Mouse (Mus musculus) forebrain, embryonic 13.5 days (tissue): ENCODE measurements at regions not wholly inside any gene's neighbourhood (a gene's known extent, or its start where the extent isn't known, plus 50 kb on each side); places are given as distances from the start of the nearest gene placed in this dataset.

Experiments used
- ATAC-seq: fragments of 200-750 bp; cut with Nextera tagmentation; 2 replicates; pipeline ENCODE4 v1.8.0; 2017
- H3K27ac ChIP-seq: fragments of 300-500 bp; sonication (generic); 2 replicates; pipeline ENCODE4 v1.5.1; 2015; ENCODE audit warnings: inconsistent platforms, mild to moderate bottlenecking, moderate library complexity
- H3K27me3 ChIP-seq: fragments of 300-500 bp; sonication (generic); 2 replicates; pipeline ENCODE4 v1.6.1; 2015; ENCODE audit warnings: mild to moderate bottlenecking, inconsistent platforms
- H3K36me3 ChIP-seq: fragments of 300-500 bp; sonication (generic); 2 replicates; pipeline ENCODE4 v1.6.1; 2015; ENCODE audit warnings: mild to moderate bottlenecking, inconsistent platforms; ENCODE audit not compliant: poor library complexity, severe bottlenecking
- H3K4me1 ChIP-seq: fragments of 300-500 bp; sonication (generic); 2 replicates; pipeline ENCODE4 v1.6.1; 2015; ENCODE audit warnings: inconsistent platforms
- H3K4me2 ChIP-seq: fragments of 300-500 bp; sonication (generic); 2 replicates; pipeline ENCODE4 v1.6.1; 2015; ENCODE audit warnings: inconsistent platforms, mild to moderate bottlenecking, moderate library complexity
- H3K4me3 ChIP-seq: fragments of 300-500 bp; sonication (generic); 2 replicates; pipeline ENCODE4 v1.5.1; 2015; ENCODE audit warnings: mild to moderate bottlenecking, inconsistent platforms
- H3K9ac ChIP-seq: fragments of 300-500 bp; sonication (generic); 2 replicates; pipeline ENCODE4 v1.6.1; 2015; ENCODE audit warnings: mild to moderate bottlenecking, inconsistent platforms
- H3K9me3 ChIP-seq: fragments of 300-500 bp; sonication (generic); replicated peaks from 2 replicates; pipeline ENCODE4 v1.6.1; 2016; ENCODE audit warnings: inconsistent platforms
- WGBS: fragments of 180-500 bp; shearing (Covaris S2); methylation state at CpG from one replicate; pipeline ENCODE4 v1.1.7; 2015; 5-methylcytosine and 5-hydroxymethylcytosine counted together

- no peak overlapping the region for H3K27ac ChIP-seq
- 86% methylated on average over 12 of the region's 12 CpGs for WGBS
- 0 out of 2 replicates have a peak, but pooled peaks cover 11% of the 10 kb centered on the region for H3K4me1 ChIP-seq
- ATAC-seq: no peak
- H3K9ac ChIP-seq: no peak overlapping the region
- no peaks in the 10 kb centered on the region for H3K27me3 ChIP-seq
- no peak overlapping the region for H3K4me2 ChIP-seq
- H3K4me3 ChIP-seq: no peak overlapping the region
- H3K36me3 ChIP-seq: no peaks in the 10 kb centered on the region
- H3K9me3 ChIP-seq: no peaks in the 10 kb centered on the region
Observed at GRCm38 (mm10) chr9:101424974-101425670, 173.5 kb upstream of the Ppp2r3a start.

DNA sequence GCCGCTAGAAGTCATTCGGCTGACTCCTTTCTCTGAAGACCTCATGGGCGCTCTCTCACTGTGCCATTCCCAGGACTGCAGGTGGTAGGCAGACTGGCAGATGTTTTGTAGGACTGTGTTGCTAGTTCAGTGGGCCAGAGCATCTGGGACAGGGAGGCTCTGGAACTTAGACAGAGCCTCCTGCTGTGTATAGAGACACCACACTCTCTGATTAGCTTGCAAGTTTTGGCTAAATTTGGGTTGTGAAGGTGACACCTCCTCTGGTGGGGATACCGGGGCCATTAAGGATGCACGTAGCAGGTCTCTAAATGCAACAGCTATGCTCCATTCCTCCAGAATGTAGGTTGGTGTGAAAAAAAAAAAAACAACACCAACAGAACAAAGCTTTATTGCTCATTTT, 171.4 kb upstream of the Ppp2r3a start:
- no peaks in the 10 kb centered on the region for H3K27me3 ChIP-seq
- 0 out of 2 replicates have a peak, but pooled peaks cover 11% of the 10 kb centered on the region for H3K4me1 ChIP-seq
- H3K9ac ChIP-seq: no peak overlapping the region
- 87% methylated on average over 5 of the region's 5 CpGs for WGBS
- H3K9me3 ChIP-seq: no peaks in the 10 kb centered on the region
- ATAC-seq: no peak
- no peak overlapping the region for H3K4me3 ChIP-seq
- no peaks in the 10 kb centered on the region for H3K36me3 ChIP-seq
- H3K27ac ChIP-seq: no peak overlapping the region
- H3K4me2 ChIP-seq: no peak overlapping the region

GRCm38 (mm10) chr9:101422006-101422405, 170.4 kb upstream of the Ppp2r3a start:
- H3K9me3 ChIP-seq: no peaks in the 10 kb centered on the region
- H3K4me2 ChIP-seq: no peak overlapping the region
- H3K27ac ChIP-seq: no peak overlapping the region
- no peak overlapping the region for H3K9ac ChIP-seq
- H3K27me3 ChIP-seq: no peaks in the 10 kb centered on the region
- no peaks in the 10 kb centered on the region for H3K36me3 ChIP-seq
- no peak overlapping the region for H3K4me3 ChIP-seq
- no peak for ATAC-seq
- 92% methylated on average over 11 of the region's 11 CpGs for WGBS
- H3K4me1 ChIP-seq: 0 out of 2 replicates have a peak, but pooled peaks cover 11% of the 10 kb centered on the region

DNA sequence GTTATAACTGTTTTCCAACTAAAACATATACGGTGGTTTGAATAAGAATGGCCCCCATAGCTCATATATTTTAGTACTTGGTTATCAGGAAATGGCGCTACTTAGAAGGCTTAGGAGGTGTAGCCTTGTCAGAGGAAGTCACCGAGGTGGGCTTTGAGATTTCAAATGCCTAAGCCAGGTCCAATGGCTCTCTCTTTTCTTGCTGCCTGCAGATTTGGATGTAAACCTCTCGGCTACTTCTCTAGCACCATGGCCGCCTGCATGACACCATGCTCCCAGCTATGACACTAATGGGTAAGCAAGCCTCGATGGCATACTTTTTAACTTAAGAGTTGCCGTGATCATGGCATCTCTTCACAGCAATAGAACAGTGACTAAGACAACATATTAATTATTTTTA, 169.5 kb upstream of the Ppp2r3a start:
- Histone ChIP-seq H3K9ac (no peak overlapping the region), H3K36me3 (no peaks in the 10 kb centered on the region), H3K4me2 (no peak overlapping the region), H3K4me1 (0 out of 2 replicates have a peak, but pooled peaks cover 5% of the 10 kb centered on the region), H3K27ac (no peak overlapping the region), H3K4me3 (no peak overlapping the region), H3K9me3 (no peaks in the 10 kb centered on the region), H3K27me3 (no peaks in the 10 kb centered on the region)
- WGBS: 95% methylated on average over 7 of the region's 7 CpGs
- no peak for ATAC-seq

DNA sequence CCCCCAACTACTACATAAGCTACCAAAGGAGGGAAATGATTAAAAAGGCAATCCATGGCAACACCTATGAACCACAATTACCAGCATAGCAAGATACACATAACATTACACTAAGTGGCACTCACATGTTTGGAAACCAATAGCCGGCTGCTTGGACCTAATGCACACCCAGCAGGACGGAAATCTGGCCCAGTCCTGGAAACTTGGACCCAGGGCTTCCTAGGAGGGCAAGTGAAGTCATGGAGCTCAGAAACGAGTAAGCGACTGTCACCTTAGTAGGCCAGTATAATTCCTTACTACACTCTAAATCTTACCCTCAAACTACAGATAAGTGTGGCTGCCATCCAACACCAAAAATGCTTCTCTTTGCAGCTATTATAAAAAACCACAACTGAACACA, 168.6 kb upstream of the Ppp2r3a start:
- no peak overlapping the region for H3K9ac ChIP-seq
- H3K9me3 ChIP-seq: no peaks in the 10 kb centered on the region
- 90% methylated on average over 4 of the region's 4 CpGs for WGBS
- no peak overlapping the region for H3K4me3 ChIP-seq
- H3K27me3 ChIP-seq: no peaks in the 10 kb centered on the region
- no peaks in the 10 kb centered on the region for H3K4me1 ChIP-seq
- H3K36me3 ChIP-seq: no peaks in the 10 kb centered on the region
- H3K27ac ChIP-seq: no peak overlapping the region
- H3K4me2 ChIP-seq: no peak overlapping the region
- no peak for ATAC-seq

DNA sequence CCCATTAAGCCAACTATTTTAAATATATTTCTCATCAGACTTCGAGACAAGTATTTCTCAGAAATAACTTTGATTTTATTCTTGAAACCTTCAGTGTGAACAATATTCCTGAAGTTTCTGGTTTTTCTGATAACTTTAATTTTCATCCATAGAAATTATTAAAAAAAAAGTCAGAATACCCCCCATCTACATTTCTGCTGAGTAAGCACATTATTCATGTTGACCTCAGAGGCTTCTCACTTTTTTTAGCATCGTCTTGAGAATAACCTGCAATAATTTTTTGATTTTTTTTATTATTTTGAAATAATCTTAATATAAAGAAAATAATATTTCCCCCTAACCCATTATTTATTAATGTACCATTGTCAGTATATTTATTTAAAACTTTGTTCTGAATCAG, 166.1 kb upstream of the Ppp2r3a start:
- H3K9me3 ChIP-seq: no peaks in the 10 kb centered on the region
- no peak overlapping the region for H3K4me3 ChIP-seq
- H3K27me3 ChIP-seq: no peaks in the 10 kb centered on the region
- 90% methylated on average over 2 of the region's 2 CpGs for WGBS
- no peaks in the 10 kb centered on the region for H3K36me3 ChIP-seq
- ATAC-seq: no peak
- no peaks in the 10 kb centered on the region for H3K4me1 ChIP-seq
- H3K4me2 ChIP-seq: no peak overlapping the region
- H3K9ac ChIP-seq: no peak overlapping the region
- no peak overlapping the region for H3K27ac ChIP-seq

DNA sequence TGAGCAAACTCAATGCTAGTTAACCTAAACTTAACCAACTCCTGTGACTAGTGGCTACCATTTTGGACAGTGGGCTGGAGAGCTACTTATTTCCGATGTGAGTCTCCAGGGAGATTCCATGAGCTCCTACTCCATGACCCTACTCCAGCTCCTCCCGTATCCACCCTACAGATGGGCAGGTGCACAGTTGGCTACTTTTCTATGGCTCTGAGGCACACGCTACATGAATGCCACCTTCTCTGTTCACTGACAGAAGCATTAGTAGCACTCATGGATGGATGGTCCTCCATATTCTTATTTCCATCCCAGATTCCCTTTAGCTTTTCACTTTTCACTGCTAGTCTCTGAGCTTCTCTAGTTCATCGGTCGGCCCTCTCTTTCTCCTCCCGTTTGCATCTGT, 164.7 kb upstream of the Ppp2r3a start:
- 95% methylated on average over 6 of the region's 6 CpGs for WGBS
- H3K4me1 ChIP-seq: 0 out of 2 replicates have a peak, but pooled peaks cover 6% of the 10 kb centered on the region
- H3K9me3 ChIP-seq: no peaks in the 10 kb centered on the region
- no peak for ATAC-seq
- no peaks in the 10 kb centered on the region for H3K36me3 ChIP-seq
- no peak overlapping the region for H3K4me2 ChIP-seq
- H3K27me3 ChIP-seq: no peaks in the 10 kb centered on the region
- H3K9ac ChIP-seq: no peak overlapping the region
- H3K4me3 ChIP-seq: no peak overlapping the region
- no peak overlapping the region for H3K27ac ChIP-seq

DNA sequence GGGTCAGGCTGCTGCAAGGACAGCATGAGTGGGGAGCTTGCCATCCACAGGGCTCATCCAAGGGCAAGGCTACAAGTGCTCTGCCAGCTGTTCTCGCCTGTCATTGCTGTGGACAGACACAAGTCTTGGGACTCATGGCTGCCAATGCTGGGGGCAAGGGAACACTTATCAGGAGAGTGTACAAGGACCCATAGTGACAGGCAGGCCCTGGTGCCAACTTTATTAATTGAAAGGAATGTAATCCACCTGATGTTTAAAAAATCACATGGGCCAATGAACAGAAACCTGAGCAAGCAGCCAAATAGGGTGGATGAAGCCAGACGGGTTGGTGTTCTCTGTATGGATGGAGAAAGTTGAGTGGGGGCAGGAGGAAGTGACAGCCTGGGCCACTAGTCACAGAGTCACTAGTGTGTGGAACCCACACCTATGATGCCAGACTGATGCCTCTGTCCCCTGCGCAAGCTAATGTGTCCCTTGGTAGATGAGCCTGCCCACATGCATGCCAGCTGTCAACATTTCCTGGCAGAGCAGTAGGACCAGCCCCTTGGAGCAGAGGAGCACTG, 161.6 kb upstream of the Ppp2r3a start:
- Histone ChIP-seq H3K4me3 (no peak overlapping the region), H3K27ac (no peak overlapping the region), H3K9ac (no peak overlapping the region; the same call in 1 of the 2 replicates), H3K4me2 (no peak overlapping the region), H3K27me3 (no peaks in the 10 kb centered on the region), H3K9me3 (no peaks in the 10 kb centered on the region), H3K4me1 (0 out of 2 replicates have a peak, but pooled peaks cover 6% of the 10 kb centered on the region), H3K36me3 (no peaks in the 10 kb centered on the region)
- WGBS: 88% methylated on average over 3 of the region's 3 CpGs
- no peak for ATAC-seq

DNA sequence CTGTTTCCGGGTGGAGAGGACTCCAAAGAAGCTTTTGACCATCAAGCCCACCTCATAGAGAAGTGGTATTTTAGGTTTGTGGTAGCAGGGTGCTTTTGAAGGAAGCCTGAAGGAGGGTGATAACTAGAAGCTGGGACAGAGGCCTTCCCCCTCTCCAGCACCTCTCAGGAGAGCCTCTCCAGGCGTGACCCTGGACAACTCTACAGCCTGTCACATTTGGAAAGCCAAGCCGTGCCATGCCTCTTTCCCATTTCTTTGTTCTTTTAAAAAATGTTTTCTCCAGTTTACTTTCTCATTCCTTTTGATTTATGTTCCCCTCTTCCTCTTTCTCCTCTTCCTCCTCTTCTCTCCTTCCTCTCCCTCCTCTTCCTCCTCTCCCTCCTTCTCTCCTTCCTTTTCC, 160.4 kb upstream of the Ppp2r3a start:
- WGBS: 92% methylated on average over 3 of the region's 3 CpGs
- Histone ChIP-seq H3K27ac (no peak overlapping the region), H3K4me2 (no peak overlapping the region), H3K4me3 (no peak overlapping the region), H3K9ac (no peak overlapping the region), H3K27me3 (no peaks in the 10 kb centered on the region), H3K9me3 (no peaks in the 10 kb centered on the region), H3K36me3 (no peaks in the 10 kb centered on the region), H3K4me1 (peaks cover 18% of the 10 kb centered on the region)
- ATAC-seq: no peak

DNA sequence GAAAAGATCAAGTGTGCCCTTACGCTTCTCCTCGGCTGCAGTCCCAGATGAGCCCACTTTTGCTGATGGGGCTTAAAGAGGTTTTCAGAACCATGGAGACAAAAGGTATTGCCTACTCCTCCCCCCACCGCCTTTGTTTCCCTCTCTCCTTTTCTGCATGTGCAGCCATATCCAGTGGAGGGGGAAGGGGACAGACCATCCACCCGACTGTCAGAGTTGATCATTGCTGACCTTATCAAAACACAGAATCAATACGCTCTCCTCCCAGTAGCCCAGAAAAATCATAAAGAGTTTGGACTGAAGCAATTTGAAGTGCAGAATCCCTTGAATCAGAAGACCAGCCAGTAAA, 159.9 kb upstream of the Ppp2r3a start:
- H3K4me2 ChIP-seq: no peak overlapping the region
- WGBS: 58% methylated on average over 5 of the region's 5 CpGs
- no peaks in the 10 kb centered on the region for H3K36me3 ChIP-seq
- H3K4me1 ChIP-seq: peaks cover 23% of the 10 kb centered on the region
- no peak overlapping the region for H3K27ac ChIP-seq
- H3K9me3 ChIP-seq: no peaks in the 10 kb centered on the region
- no peaks in the 10 kb centered on the region for H3K27me3 ChIP-seq
- no peak overlapping the region for H3K4me3 ChIP-seq
- H3K9ac ChIP-seq: no peak overlapping the region
- no peak for ATAC-seq

DNA sequence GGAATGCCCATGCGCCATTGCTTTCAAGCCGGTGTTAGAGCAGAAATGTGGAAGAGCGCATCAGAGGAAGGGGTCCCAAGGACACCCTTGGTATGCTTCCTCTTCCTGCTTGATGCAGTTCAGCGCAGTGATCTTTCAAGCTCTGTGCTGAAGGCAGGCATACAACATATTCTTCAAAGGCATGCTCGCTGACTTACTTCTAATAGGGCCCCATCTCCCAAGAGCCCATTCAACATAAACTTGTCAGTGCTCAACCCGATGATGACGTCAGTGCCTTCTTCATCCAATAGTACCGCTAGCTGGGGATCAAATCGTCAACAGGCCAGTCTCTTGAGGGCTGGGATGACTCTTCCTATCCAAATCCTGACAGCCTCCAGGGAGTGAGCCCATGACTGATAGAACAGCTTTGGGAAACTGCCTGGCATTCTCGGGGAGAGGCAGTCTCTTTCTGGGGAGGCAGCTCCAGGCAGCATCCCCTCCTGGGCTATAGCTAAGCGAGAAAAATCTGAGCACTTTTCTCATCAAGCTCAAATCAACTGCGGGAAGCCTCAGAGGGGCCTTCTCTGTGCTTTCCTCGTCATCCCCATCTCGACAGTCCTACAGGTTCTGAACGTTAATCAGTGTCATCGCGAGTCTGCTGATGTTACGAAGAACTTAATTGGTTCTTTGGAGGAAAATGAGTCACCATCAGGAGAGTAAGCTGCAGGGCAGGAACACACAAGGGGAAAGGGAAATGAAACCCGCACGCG, 159.4 kb upstream of the Ppp2r3a start:
- Histone ChIP-seq H3K4me2 (no peak overlapping the region), H3K9ac (no peak overlapping the region), H3K9me3 (no peaks in the 10 kb centered on the region), H3K36me3 (no peaks in the 10 kb centered on the region), H3K4me3 (no peak overlapping the region), H3K27ac (peak overlapping the region; percentile 6; the same call in 1 of the 2 replicates), H3K4me1 (peaks cover 25% of the 10 kb centered on the region), H3K27me3 (no peaks in the 10 kb centered on the region)
- WGBS: 72% methylated on average over 21 of the region's 21 CpGs
- ATAC-seq: no peak

DNA sequence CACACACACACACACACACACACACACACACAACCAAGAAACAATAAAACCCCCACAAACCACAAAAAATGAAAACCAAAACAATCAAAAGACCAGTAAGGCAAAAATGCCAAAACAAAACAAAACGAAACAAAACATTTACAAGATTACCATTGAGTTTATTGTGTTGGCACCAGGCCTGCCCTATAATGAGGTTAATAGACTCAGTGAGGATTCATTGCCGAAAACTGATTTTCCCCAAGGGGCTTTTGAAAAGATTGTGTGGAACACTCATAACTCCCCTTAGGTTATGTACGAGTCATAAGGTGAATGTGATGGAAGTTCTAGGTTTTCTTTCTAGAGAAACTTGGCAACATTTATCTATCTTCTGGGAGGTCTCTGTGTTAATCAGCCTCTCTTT, 158.8 kb upstream of the Ppp2r3a start:
- Histone ChIP-seq H3K9me3 (no peaks in the 10 kb centered on the region), H3K4me2 (no peak overlapping the region), H3K9ac (no peak overlapping the region), H3K36me3 (no peaks in the 10 kb centered on the region), H3K4me1 (peaks cover 28% of the 10 kb centered on the region), H3K27ac (no peak overlapping the region), H3K27me3 (no peaks in the 10 kb centered on the region), H3K4me3 (no peak overlapping the region)
- 63% methylated on average over 3 of the region's 3 CpGs for WGBS
- ATAC-seq: no peak
